Mouse (Mus musculus) naive thymus-derived CD4-positive, alpha-beta T cell, adult 2 months (primary cell): ENCODE results near the gene Fgf11.

Source experiments
- DNase-seq: peaks from one replicate; pipeline ENCODE4 v3.0.0-alpha.2; 2011; ENCODE audit warnings: low read depth

Fgf11 gene

GRCm38 (mm10) chr11:69816520-69816919 is 14.9 kb upstream of the Fgf11 start:
- DNase-seq, result no peak

- DNase-seq, result no peak
Measured at GRCm38 (mm10) chr11:69815155-69815554, 13.5 kb upstream of the Fgf11 start, which contains the start of gene Gm39566. Gene Gm39566 (minus strand): TSS chr11:69815298.

- DNase-seq, result no peak
Measured at GRCm38 (mm10) chr11:69810280-69810679, 8.6 kb upstream of the Fgf11 start.

- DNase-seq, result no peak
Measured at GRCm38 (mm10) chr11:69807641-69808040, 6.0 kb upstream of the Fgf11 start.

GRCm38 (mm10) chr11:69806378-69806777 is 4.7 kb upstream of the Fgf11 start:
- no peak for DNase-seq

GRCm38 (mm10) chr11:69804972-69805909 is 3.6 kb upstream of the Fgf11 start, which contains the start of gene Tmem102:
Gene Tmem102 (minus strand): TSS chr11:69805624.
- DNase-seq, result no peak

GRCm38 (mm10) chr11:69804652-69804940 is 2.9 kb upstream of the Fgf11 start:
- DNase-seq, result no peak

GRCm38 (mm10) chr11:69803786-69804651 is 2.4 kb upstream of the Fgf11 start:
- DNase-seq, result peak; percentile 82

- no peak for DNase-seq
Measured at GRCm38 (mm10) chr11:69803328-69803727, 1.7 kb upstream of the Fgf11 start.

GRCm38 (mm10) chr11:69802648-69803105 is 1.0 kb upstream of the Fgf11 start:
- DNase-seq, result peak; percentile 74

GRCm38 (mm10) chr11:69800392-69801197 is 1.1 kb downstream of the Fgf11 start:
- peak; percentile 37 for DNase-seq

- peak; percentile 32 for DNase-seq
Measured at GRCm38 (mm10) chr11:69800138-69800391, 1.6 kb downstream of the Fgf11 start.

GRCm38 (mm10) chr11:69799394-69800137 is 2.1 kb downstream of the Fgf11 start:
- peak; percentile 19 for DNase-seq

GRCm38 (mm10) chr11:69797924-69798323 is 3.7 kb downstream of the Fgf11 start:
- no peak for DNase-seq

- DNase-seq, result peak; percentile 45
Measured at GRCm38 (mm10) chr11:69795983-69796435, 5.6 kb downstream of the Fgf11 start.

- peak; percentile 93 for DNase-seq
Measured at GRCm38 (mm10) chr11:69795168-69795982, 6.3 kb downstream of the Fgf11 start, which contains the start of gene Chrnb1. Gene Chrnb1 (minus strand): TSS chr11:69795943.

- no peak for DNase-seq
Measured at GRCm38 (mm10) chr11:69793429-69793828, 8.2 kb downstream of the Fgf11 start.

GRCm38 (mm10) chr11:69791420-69791819 is 10.2 kb downstream of the Fgf11 start:
- no peak for DNase-seq

GRCm38 (mm10) chr11:69789431-69789830 is 12.2 kb downstream of the Fgf11 start:
- DNase-seq, result no peak

GRCm38 (mm10) chr11:69787306-69787705 is 14.4 kb downstream of the Fgf11 start:
- no peak for DNase-seq
